ENCODE assay signal across 24 mouse cellular contexts in the genomic region with DNA sequence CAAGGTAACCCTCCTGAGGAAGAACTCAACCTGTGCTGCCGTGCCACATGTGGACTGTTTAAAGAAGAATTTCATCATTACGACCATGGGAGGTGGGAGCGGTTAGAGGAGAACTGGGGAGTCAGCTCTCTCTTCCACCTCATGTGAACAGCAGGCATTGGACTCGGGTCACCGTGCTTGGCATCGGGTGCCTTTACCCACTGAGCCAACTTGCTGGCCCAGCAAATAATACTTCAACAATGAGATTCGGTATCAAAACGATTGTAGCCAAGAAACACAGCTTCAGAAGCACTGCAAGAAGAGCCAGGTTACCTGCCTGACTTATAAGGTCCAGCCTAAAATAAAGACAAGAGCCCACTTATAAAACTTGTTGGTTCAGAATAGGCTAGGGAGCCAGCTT.
DNase-seq lines count a peak whose midpoint lies in the region; TF ChIP-seq lines count a peak whose summit lies in the region.
"Had no signal": no experiment of that assay in that cellular context is flagged by ENCODE, and none has a peak within 500 bp of the region (broad histone marks: within the 10 kb centered on the region; RNA-seq: fewer than 3 reads in every experiment).

No protein-coding gene starts in this region.

- TF ChIP-seq CTCF in cerebellum, adult 2 months (IDR thresholded peaks at IDR 0.05; ENCODE audit: borderline replicate concordance, insufficient read depth, low read depth, low read length), result no peak

- H3K4me1 ChIP-seq in cerebellum, adult 2 months (ENCODE audit: control insufficient read depth, insufficient read depth, low read length), result peaks cover 10% of the 10 kb centered on the region
- H3K4me1 ChIP-seq: embryonic facial prominence, embryonic 10.5 days; embryonic facial prominence, embryonic 13.5 days; forebrain, embryonic 12.5 days; forebrain, embryonic 15.5 days; heart, embryonic 12.5 days had no signal

- H3K4me3 ChIP-seq in cerebellum, adult 2 months (replicated peaks; ENCODE audit: insufficient read depth, low read depth, low read length), result no peak overlapping the region
- H3K4me3 ChIP-seq: embryonic facial prominence, embryonic 10.5 days; embryonic facial prominence, embryonic 13.5 days; erythroblast, embryonic 14.5 days; forebrain, embryonic 12.5 days; forebrain, embryonic 15.5 days; heart, adult 2 months; heart, embryonic 12.5 days; heart, embryonic 15.5 days had no signal

- intact Hi-C loops in heart, postnatal 14 days (cut with DNase I), result no loop called here

- no peak overlapping the region for H3K27ac ChIP-seq in cerebellum, adult 2 months (ENCODE audit: insufficient read depth, low read length)
- H3K27ac ChIP-seq: embryonic facial prominence, embryonic 10.5 days; embryonic facial prominence, embryonic 13.5 days; forebrain, embryonic 12.5 days; forebrain, embryonic 15.5 days; heart, adult 2 months; heart, embryonic 15.5 days; hindbrain, embryonic 14.5 days; hindbrain, postnatal 0 days had no signal

- no peaks in the 10 kb centered on the region for H3K27me3 ChIP-seq in cerebellum, adult 2 months (ENCODE audit: control insufficient read depth, insufficient read depth, low read length)
- H3K27me3 ChIP-seq: embryonic facial prominence, embryonic 13.5 days; forebrain, embryonic 12.5 days; forebrain, embryonic 15.5 days; heart, embryonic 12.5 days; heart, embryonic 15.5 days had no signal

- 17% methylated on average over 8 of the region's 8 CpGs for WGBS in cerebellum, adult 2 months

- DNase-seq in cerebellum, adult 2 months, result peak; percentile 18 to 35
- DNase-seq in cerebellum, adult 11 months, result no peak
- peak; percentile 46 to 77 for DNase-seq in cerebellum, postnatal 14 days
- DNase-seq in cerebellum, adult 11-12 months, result no peak
- peak; percentile 62 for DNase-seq in heart, adult 11 months
- no peak for DNase-seq in heart, postnatal 14 days
- DNase-seq: adrenal gland, adult 8-10 months; adrenal gland, postnatal 25 days; embryo, embryonic 11 days; gastrocnemius, postnatal 25 days; heart, adult 2 months; heart, postnatal 10 days; heart, postnatal 4 days; kidney, adult 18-20 months; kidney, adult 9 months had no signal

- no peak for TF ChIP-seq POLR2A in cerebellum, adult 2 months (IDR thresholded peaks at IDR 0.05; ENCODE audit: borderline replicate concordance, insufficient read depth, low read length)

Comparison
In these comparisons a context has a peak if more than half of its experiments do, and no peak if none do; other contexts are left out.
1. DNase-seq: peak in cerebellum, adult 2 months (2 of 2), cerebellum, postnatal 14 days (2 of 2) and heart, adult 11 months (single experiment); none in cerebellum, adult 11 months (single experiment), cerebellum, adult 11-12 months (single experiment) and heart, postnatal 14 days (0 of 2).